Mouse (Mus musculus): ENCODE results near the gene Mettl26. TPM values are rescaled to one million over a fixed set of nuclear protein-coding genes. Genes with fewer than 3 reads are reported as not detected.
A peak's percentile ranks its signal among the peaks of the same experiment; 100 is the strongest.

Gene Mettl26
- polyA plus RNA-seq, 1 experiment from 2014 or later: 60.1 TPM

DNA sequence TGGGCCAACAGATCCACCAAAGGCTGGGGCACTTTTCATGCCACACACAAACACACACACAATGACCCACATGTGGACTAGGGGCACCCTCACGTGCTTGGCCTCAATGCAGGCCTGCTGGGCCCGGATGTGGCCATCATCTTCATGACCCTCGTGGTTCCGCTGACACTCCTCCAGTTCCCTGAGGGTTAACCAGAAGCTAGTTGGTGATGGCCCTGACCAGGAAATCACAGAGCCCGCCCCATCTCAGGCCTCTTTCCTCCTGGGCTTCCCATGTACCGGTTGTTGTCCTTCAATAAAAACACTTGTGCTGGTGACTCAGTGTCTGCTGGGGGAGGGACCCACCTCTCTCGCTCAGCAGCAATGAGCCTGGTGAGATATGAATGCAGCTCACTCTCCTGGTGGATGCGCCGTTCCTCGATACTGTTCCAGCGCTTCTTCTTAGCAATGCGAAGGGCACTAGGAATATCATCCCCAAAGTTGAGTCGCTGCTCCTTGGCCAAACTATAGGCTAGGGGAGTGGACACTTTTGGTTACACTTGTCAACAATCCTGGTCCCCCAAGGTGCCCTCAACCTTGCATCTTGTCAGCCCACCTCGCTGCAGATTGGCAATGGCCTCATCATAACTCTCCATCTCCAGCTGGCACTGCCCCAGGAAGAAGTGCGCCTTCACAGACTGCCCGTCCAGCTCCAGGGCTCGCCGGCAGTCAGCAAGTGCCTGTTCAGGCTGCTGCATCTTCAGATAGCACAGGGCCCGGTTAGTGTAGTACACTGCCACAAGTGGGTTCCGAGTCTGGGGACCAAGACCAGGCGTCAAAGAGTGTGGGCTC, 43.2 kb upstream of the Mettl26 start:
- Histone ChIP-seq H3K9ac (replicated peaks) (peak overlapping the region; percentile 83), H3K27ac (peak overlapping the region; percentile 88; the same call in 1 of the 2 replicates), H3K4me1 (replicated peaks) (peaks cover 58% of the 10 kb centered on the region), H3K36me3 (peaks cover 57% of the 10 kb centered on the region), H3K4me2 (peak overlapping the region; percentile 98), H3K27me3 (no peaks in the 10 kb centered on the region), H3K9me3 (no peaks in the 10 kb centered on the region), H3K4me3 (replicated peaks) (peak overlapping the region; percentile 74)
- 62% methylated on average over 21 of the region's 21 CpGs for WGBS
- ATAC-seq (ENCODE audit: insufficient number of reproducible peaks, insufficient read depth, low FRiP score, low TSS enrichment, low read depth): no peak

DNA sequence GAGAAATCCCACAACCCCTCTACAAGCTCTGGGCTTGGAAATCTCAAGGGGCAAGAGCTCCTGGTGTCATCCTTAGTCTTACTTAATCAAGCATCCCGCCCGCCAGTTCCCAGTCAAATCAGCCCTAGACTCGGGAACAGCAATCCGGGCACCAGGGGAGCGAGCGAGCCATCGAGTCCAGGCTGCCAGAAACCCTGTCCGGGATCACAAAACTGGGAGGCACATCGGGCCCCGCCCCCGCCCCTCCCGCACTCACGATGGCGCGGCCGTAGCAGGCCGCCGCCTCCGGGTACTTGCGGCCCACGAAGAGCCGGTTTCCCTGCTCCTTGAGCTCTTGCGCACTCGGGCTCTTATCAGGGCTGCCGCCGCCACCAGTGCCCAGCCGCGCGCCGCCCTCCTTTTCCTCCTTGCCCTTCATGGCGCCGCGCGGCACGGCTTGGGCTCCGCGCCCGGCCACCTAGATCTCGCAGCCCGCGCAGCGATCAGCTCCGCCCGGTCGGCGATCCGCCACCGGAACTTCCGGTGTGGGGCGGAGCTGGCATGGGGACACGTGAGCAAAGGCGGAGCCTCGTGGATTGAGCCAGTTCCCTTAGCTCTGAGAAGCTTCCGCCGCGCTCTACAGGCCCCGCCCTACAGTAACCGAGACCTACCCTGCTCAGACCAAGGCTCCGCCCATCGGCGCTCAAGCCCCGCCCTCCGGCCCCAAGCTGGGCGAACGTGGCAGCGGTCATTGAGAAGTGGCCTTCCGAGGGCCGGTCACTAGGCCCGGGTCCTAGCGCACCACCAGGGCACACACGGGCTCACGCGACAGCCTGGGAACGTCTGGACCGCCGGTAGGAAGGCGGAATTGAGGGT, 42.2 kb upstream of the Mettl26 start:
- peak overlapping the region; percentile 74 for H3K4me3 ChIP-seq (replicated peaks)
- peak overlapping the region; percentile 98 for H3K4me2 ChIP-seq
- no peaks in the 10 kb centered on the region for H3K27me3 ChIP-seq
- H3K36me3 ChIP-seq: peaks cover 49% of the 10 kb centered on the region
- H3K9ac ChIP-seq (replicated peaks): peak overlapping the region; percentile 83
- no peaks in the 10 kb centered on the region for H3K9me3 ChIP-seq
- peak overlapping the region; percentile 94 for H3K27ac ChIP-seq
- H3K4me1 ChIP-seq (replicated peaks): peaks cover 68% of the 10 kb centered on the region
- peak; percentile 90 for ATAC-seq (ENCODE audit: insufficient number of reproducible peaks, insufficient read depth, low FRiP score, low TSS enrichment, low read depth)
- WGBS: under 1% methylated on average over 76 of the region's 77 CpGs

- H3K27me3 ChIP-seq: no peaks in the 10 kb centered on the region
- under 1% methylated on average over 24 of the region's 24 CpGs for WGBS
- H3K36me3 ChIP-seq: peaks cover 50% of the 10 kb centered on the region
- no peak; the same call in 1 of the 2 replicates for ATAC-seq (ENCODE audit: insufficient number of reproducible peaks, insufficient read depth, low FRiP score, low TSS enrichment, low read depth)
- peak within 1 kb of the TSS; percentile 94 for H3K27ac ChIP-seq
- peak within 1 kb of the TSS; percentile 98 for H3K4me2 ChIP-seq
- H3K9ac ChIP-seq (replicated peaks): peak within 1 kb of the TSS; percentile 83
- H3K4me1 ChIP-seq (replicated peaks): peaks cover 69% of the 10 kb centered on the region
- peak within 1 kb of the TSS; percentile 74 for H3K4me3 ChIP-seq (replicated peaks)
- H3K9me3 ChIP-seq: no peaks in the 10 kb centered on the region
Observed at GRCm38 (mm10) chr17:25833291-25833663, 41.6 kb upstream of the Mettl26 start, which contains the start of gene Stub1. Gene Stub1 (minus strand): TSS chr17:25833404.

DNA sequence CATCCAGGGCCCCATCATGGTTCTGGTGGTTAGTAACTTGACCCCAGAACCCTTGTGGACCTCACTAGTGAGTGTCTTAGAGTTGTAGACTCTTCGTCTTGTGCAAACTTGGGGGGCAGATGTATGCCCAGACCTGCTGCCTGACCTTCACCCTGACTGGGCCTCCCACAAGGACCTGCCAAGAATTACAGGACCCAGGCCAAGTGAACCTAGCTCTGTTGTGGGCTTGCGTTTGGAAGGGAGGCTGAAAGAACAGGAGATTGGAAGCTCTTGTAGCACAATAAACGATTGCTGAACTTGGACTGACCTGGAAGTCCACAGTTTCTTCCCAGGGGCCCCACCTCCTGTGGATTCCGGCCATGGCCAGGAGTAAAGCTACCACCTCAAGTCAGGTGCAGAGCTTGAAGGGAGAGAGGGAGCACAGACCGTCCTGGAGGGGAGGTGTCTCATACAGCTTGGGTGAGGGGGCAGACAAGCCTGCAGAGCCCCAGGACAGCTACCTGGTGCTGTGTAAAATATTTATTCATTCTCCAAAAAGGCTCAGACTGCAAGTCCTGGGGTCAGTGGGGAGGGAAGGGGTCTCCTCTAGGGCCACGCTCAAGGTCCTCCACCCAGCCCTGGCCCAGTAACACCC, 40.8 kb upstream of the Mettl26 start:
- ATAC-seq (ENCODE audit: insufficient number of reproducible peaks, insufficient read depth, low FRiP score, low TSS enrichment, low read depth): no peak
- Histone ChIP-seq H3K27me3 (no peaks in the 10 kb centered on the region), H3K4me3 (replicated peaks) (peak overlapping the region; percentile 74), H3K4me1 (replicated peaks) (peaks cover 66% of the 10 kb centered on the region), H3K4me2 (peak overlapping the region; percentile 98), H3K9me3 (no peaks in the 10 kb centered on the region), H3K27ac (peak overlapping the region; percentile 94), H3K9ac (replicated peaks) (peak overlapping the region; percentile 83), H3K36me3 (peaks cover 56% of the 10 kb centered on the region)
- 48% methylated on average over 6 of the region's 6 CpGs for WGBS

DNA sequence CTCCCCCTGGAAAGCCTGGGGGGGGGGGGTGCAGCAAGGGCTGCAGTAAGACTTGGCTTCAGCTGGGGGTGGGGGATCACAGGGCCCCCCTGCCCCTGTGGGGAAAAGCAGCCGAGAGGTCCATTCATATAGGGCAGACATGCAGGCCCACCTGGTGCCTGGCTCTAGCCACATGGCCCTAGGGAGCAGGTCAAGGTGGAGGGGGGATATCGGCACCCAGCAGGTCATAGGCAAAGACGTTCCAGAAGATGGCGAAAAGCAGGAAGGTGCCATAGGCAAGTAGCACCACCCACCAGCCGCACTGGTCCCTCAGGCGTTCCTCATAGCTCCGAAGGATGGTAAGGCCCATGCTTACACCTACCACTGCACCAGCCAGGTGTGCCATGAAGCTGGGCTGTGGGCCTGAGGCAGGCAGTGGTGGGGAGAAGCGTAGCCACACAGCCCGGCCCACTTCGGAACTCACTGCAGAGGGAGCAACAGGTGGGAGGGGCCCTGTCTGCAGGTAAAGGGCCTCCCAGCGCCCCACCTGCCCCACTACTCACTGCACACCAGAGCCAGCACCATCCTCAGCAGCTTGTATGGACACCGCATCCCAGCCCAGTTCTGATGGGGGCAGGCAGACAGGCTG, 40.2 kb upstream of the Mettl26 start:
- Histone ChIP-seq H3K4me3 (replicated peaks) (peak overlapping the region; percentile 74), H3K4me1 (replicated peaks) (peaks cover 62% of the 10 kb centered on the region), H3K36me3 (peaks cover 60% of the 10 kb centered on the region), H3K27ac (no peak overlapping the region), H3K9me3 (no peaks in the 10 kb centered on the region), H3K9ac (replicated peaks) (peak overlapping the region; percentile 83; the same call in 1 of the 2 replicates), H3K27me3 (no peaks in the 10 kb centered on the region), H3K4me2 (peak overlapping the region; percentile 98)
- WGBS: 88% methylated on average over 12 of the region's 12 CpGs
- no peak for ATAC-seq (ENCODE audit: insufficient number of reproducible peaks, insufficient read depth, low FRiP score, low TSS enrichment, low read depth)

GRCm38 (mm10) chr17:25835301-25835700, 39.6 kb upstream of the Mettl26 start:
- Histone ChIP-seq H3K4me1 (replicated peaks) (peaks cover 57% of the 10 kb centered on the region), H3K4me2 (peak overlapping the region; percentile 98; the same call in 1 of the 2 replicates), H3K36me3 (peaks cover 60% of the 10 kb centered on the region), H3K27me3 (no peaks in the 10 kb centered on the region), H3K4me3 (replicated peaks) (0 out of 2 replicates have a peak overlapping the region, but pooled peaks have one; percentile 37), H3K27ac (no peak overlapping the region), H3K9me3 (no peaks in the 10 kb centered on the region), H3K9ac (replicated peaks) (no peak overlapping the region)
- 95% methylated on average over 7 of the region's 7 CpGs for WGBS
- no peak for ATAC-seq (ENCODE audit: insufficient number of reproducible peaks, insufficient read depth, low FRiP score, low TSS enrichment, low read depth)

DNA sequence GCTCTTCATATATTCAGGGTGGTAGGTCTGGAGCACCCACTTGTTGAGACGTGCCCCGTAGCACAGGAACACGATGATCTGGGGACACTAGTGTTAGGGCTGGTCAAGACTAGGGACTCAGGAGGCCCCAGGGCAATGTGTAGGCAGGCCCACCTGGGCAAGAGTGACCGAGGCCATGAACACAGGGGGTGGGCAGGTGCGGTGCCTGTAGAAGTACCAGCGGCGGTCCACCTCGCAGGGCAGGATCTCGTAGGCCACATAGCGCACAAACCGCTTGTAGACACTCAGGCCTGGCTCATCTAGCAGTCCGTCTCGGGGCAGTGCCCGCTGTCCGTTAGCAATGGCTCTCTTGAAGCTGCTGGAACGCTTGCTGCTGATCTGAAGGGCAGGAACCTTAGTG, 39.1 kb upstream of the Mettl26 start:
- H3K9me3 ChIP-seq: no peaks in the 10 kb centered on the region
- no peak for ATAC-seq (ENCODE audit: insufficient number of reproducible peaks, insufficient read depth, low FRiP score, low TSS enrichment, low read depth)
- H3K36me3 ChIP-seq: peaks cover 60% of the 10 kb centered on the region
- no peak overlapping the region for H3K27ac ChIP-seq
- no peaks in the 10 kb centered on the region for H3K27me3 ChIP-seq
- 90% methylated on average over 16 of the region's 16 CpGs for WGBS
- H3K4me1 ChIP-seq (replicated peaks): peaks cover 53% of the 10 kb centered on the region
- no peak overlapping the region for H3K9ac ChIP-seq (replicated peaks)
- peak overlapping the region; percentile 98; the same call in 1 of the 2 replicates for H3K4me2 ChIP-seq
- H3K4me3 ChIP-seq (replicated peaks): peak overlapping the region; percentile 37; the same call in 1 of the 2 replicates

GRCm38 (mm10) chr17:25836397-25837075, 38.3 kb upstream of the Mettl26 start:
- H3K4me3 ChIP-seq (replicated peaks): peak overlapping the region; percentile 37
- 22% methylated on average over 23 of the region's 23 CpGs for WGBS
- ATAC-seq (ENCODE audit: insufficient number of reproducible peaks, insufficient read depth, low FRiP score, low TSS enrichment, low read depth): no peak
- H3K4me1 ChIP-seq (replicated peaks): peaks cover 46% of the 10 kb centered on the region
- peak overlapping the region; percentile 57 for H3K9ac ChIP-seq (replicated peaks)
- peaks cover 60% of the 10 kb centered on the region for H3K36me3 ChIP-seq
- H3K27me3 ChIP-seq: no peaks in the 10 kb centered on the region
- peak overlapping the region; percentile 82 for H3K4me2 ChIP-seq
- no peak overlapping the region for H3K27ac ChIP-seq
- no peaks in the 10 kb centered on the region for H3K9me3 ChIP-seq

- 3% methylated on average over 29 of the region's 29 CpGs for WGBS
- Histone ChIP-seq H3K9ac (replicated peaks) (peak within 1 kb of the TSS; percentile 57), H3K27me3 (no peaks in the 10 kb centered on the region), H3K4me3 (replicated peaks) (peak within 1 kb of the TSS; percentile 37), H3K27ac (no peak within 1 kb of the TSS), H3K9me3 (no peaks in the 10 kb centered on the region), H3K36me3 (peaks cover 60% of the 10 kb centered on the region), H3K4me2 (peak within 1 kb of the TSS; percentile 82), H3K4me1 (replicated peaks) (peaks cover 41% of the 10 kb centered on the region)
- no peak for ATAC-seq (ENCODE audit: insufficient number of reproducible peaks, insufficient read depth, low FRiP score, low TSS enrichment, low read depth)
Observed at GRCm38 (mm10) chr17:25837076-25837410, 37.8 kb upstream of the Mettl26 start, which contains the start of gene Rhbdl1. Gene Rhbdl1 (minus strand): TSS chr17:25837295.

- Histone ChIP-seq H3K9ac (replicated peaks) (peak overlapping the region; percentile 57; the same call in 1 of the 2 replicates), H3K36me3 (peaks cover 65% of the 10 kb centered on the region), H3K4me2 (peak overlapping the region; percentile 82), H3K4me1 (replicated peaks) (peaks cover 40% of the 10 kb centered on the region), H3K27ac (no peak overlapping the region), H3K9me3 (no peaks in the 10 kb centered on the region), H3K27me3 (no peaks in the 10 kb centered on the region), H3K4me3 (replicated peaks) (no peak overlapping the region; the same call in 1 of the 2 replicates)
- ATAC-seq (ENCODE audit: insufficient number of reproducible peaks, insufficient read depth, low FRiP score, low TSS enrichment, low read depth): no peak
- WGBS: 61% methylated on average over 3 of the region's 3 CpGs
Observed at GRCm38 (mm10) chr17:25837533-25837932, 37.3 kb upstream of the Mettl26 start.

All from limb, embryonic 12.5 days (tissue).